Mouse (Mus musculus) testis, adult 2 months (tissue): ENCODE results near the gene Pard3b.

Source experiments
- CTCF ChIP-seq: fragments of 200-500 bp; IDR thresholded peaks from 2 replicates; pipeline ENCODE4 v1.5.1; 2012; ENCODE audit warnings: low read depth, mild to moderate bottlenecking, inconsistent platforms, low read length, moderate library complexity; ENCODE audit not compliant: control insufficient read depth, insufficient read depth, insufficient replicate concordance
- POLR2A ChIP-seq: fragments of 200-500 bp; IDR thresholded peaks from 2 replicates; pipeline ENCODE4 v1.6.1; 2012; ENCODE audit warnings: low read depth, mild to moderate bottlenecking, inconsistent platforms, low read length, moderate library complexity; ENCODE audit not compliant: control insufficient read depth

DNA sequence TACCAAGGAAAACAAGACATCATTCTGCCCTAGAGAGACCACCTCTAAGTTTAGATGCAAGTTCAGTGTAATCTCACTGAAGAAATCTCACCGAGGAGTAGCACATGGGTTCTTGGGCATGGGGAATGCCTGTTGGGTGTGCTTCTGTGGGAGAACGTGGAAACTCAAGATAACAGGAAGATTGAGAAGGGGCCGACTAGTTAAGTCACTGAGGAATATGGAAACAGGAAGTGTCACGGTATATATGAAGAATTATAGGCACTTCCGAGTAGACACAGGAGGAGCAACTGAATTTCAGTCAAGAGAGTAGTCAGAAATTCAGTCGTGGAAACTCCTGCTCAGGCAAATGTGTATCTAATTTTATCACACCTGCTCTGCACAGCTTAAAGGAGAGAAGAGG lies 644.2 kb downstream of the Pard3b start:
- TF ChIP-seq CTCF: no peak
- TF ChIP-seq POLR2A: no peak
